Mouse (Mus musculus) thymus, adult 2 months (tissue): ENCODE measurements at regions not wholly inside any gene's neighbourhood (a gene's known extent, or its start where the extent isn't known, plus 50 kb on each side); places are given as distances from the start of the nearest gene placed in this dataset.

ENCODE experiments used
- CTCF ChIP-seq: fragments of 200-500 bp; IDR thresholded peaks from 2 replicates; pipeline ENCODE4 v1.5.1; 2012; ENCODE audit warnings: mild to moderate bottlenecking, control low read depth, low read length, moderate library complexity, borderline replicate concordance; ENCODE audit not compliant: control insufficient read depth, poor library complexity, insufficient read depth; ENCODE audit errors: extremely low read depth
- POLR2A ChIP-seq: fragments of 200-500 bp; IDR thresholded peaks from 2 replicates; pipeline ENCODE4 v1.6.1; 2012; ENCODE audit warnings: mild to moderate bottlenecking, low read length, control low read depth, moderate library complexity; ENCODE audit not compliant: control insufficient read depth, poor library complexity, insufficient read depth; ENCODE audit errors: extremely low read depth

DNA sequence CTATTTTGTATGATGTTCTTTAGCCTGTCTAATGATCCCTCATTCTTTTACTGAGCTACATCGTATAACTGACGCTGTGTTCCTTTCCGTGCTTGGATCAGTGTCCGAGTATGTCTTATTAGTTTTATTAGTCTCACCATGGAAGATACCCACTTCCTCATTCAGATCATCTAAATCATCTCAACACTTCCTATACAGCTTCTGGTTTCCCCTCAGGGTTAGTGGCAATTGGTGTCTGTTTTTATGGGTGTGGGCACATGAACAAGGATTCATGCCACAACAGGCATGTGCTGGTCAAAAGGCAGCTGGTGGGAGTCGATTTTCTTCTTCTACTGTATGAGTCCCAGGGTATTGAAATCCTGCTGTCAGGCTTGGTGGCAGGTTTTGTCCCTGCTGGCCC lies 509.0 kb upstream of the Smim15 start:
- TF ChIP-seq POLR2A (no peak), CTCF (no peak)
